Mouse (Mus musculus): Measurements from ENCODE around the gene Rpl31. TPM values are rescaled to one million over a fixed set of nuclear protein-coding genes. Genes with fewer than 3 reads are reported as not detected.

Gene Rpl31
- polyA plus RNA-seq, 1 experiment from 2014 or later: 288 TPM

DNA sequence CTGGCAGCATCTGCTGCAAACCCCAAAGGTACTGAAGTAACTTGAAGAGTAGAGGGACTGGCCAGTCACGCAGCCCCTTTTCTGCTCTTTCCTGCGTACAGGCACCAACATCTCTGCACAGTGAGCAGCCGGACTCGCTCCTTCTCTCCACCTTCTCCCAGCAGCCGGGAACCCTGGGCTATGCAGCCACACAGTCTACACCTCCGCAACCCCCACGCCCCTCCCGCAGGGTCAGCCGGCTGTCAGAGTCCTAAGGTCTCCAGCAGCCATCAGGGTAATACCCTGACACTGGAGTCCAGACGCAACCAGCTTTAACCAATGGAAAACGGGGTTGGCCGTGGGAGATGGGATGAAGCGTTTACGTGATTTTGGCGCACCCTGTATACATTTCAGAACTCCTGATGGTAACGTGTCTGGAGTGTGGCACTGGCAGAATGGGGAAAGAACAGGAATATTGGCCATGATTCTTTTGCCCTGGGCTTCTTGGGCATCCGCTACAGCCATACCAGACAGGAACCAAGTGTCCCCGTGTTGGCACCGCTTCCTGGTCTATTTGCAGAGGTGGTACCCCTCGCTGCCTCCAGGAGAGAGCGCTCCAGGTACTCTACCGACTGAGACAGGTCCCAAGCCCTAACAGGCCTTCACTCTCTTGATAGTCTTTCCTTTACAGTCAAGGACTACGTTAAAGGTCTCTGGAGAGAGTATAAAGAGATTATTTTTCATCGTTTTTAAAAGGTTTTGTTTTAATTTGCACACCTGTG is 5.7 kb upstream of the Rpl31 start:
- 0 out of 2 replicates have a peak overlapping the region, but pooled peaks have one; percentile 2 for H3K9ac ChIP-seq (replicated peaks; ENCODE audit: low read depth, low read length)
- WGBS: 35% methylated on average over 24 of the region's 24 CpGs
- no peak for ATAC-seq

DNA sequence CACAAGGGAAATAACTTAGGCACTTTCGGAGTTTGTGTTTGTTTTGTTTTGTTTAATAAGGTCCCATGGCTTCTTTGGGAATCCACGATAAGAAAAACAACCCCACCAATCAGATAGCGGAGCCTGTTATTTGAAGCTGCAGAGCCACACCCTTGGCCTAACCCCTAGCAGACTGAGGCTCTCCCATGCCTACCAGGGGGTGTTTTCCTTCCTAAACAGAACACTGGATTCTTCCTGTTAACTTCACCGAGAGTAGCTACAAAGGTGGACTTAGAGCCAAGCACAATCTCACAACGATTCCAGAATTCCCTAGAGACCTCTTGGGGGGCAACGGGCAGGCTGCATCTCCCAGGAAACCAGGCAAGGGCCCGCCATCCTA is 5.1 kb upstream of the Rpl31 start:
- H3K4me3 ChIP-seq (replicated peaks; ENCODE audit: low read length): no peak overlapping the region
- 62% methylated on average over 7 of the region's 7 CpGs for WGBS

More for the DNA sequence above, 5.7 kb upstream of the Rpl31 start:
- Histone ChIP-seq H3K27me3 (replicated peaks; ENCODE audit: control insufficient read depth, insufficient read depth, low read length) (no peaks in the 10 kb centered on the region), H3K9me3 (ENCODE audit: control insufficient read depth, low read length) (no peaks in the 10 kb centered on the region), H3K4me1 (replicated peaks; ENCODE audit: control insufficient read depth, insufficient read depth, low read length) (peaks cover 2% of the 10 kb centered on the region), H3K27ac (ENCODE audit: low read length) (no peak overlapping the region), H3K4me3 (replicated peaks; ENCODE audit: low read length) (peak overlapping the region; percentile 10; the same call in 1 of the 2 replicates), H3K4me2 (ENCODE audit: low read length) (peak overlapping the region; percentile 39), H3K36me3 (ENCODE audit: control insufficient read depth, insufficient read depth) (no peaks in the 10 kb centered on the region)

DNA sequence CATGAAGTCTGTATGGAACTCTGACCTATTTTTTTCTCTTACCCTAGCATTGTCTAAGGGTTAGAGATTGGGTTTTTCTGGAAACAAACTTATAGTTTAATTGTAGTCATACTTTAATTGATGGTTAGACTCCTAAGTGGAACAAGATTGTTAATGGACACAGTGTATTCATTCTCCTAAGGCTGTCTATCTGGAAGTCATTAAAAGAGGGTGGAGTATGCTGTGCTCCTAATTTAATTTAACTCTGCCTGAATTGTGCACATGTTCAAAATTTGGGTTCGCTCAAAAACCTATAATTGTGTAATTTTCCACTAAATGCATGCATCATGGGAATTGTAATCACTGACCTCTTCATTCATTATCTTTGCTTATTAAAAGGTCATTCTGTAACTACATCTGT is 2.1 kb upstream of the Rpl31 start:
- ATAC-seq: no peak
- WGBS: 87% methylated on average over 1 of the region's 1 CpGs
- no peaks in the 10 kb centered on the region for H3K9me3 ChIP-seq (ENCODE audit: control insufficient read depth, low read length)
- H3K36me3 ChIP-seq (ENCODE audit: control insufficient read depth, insufficient read depth): peaks cover 4% of the 10 kb centered on the region; the same call in 1 of the 2 replicates
- H3K27me3 ChIP-seq (replicated peaks; ENCODE audit: control insufficient read depth, insufficient read depth, low read length): no peaks in the 10 kb centered on the region
- no peak overlapping the region for H3K4me3 ChIP-seq (replicated peaks; ENCODE audit: low read length)
- no peak overlapping the region for H3K4me2 ChIP-seq (ENCODE audit: low read length)
- H3K27ac ChIP-seq (ENCODE audit: low read length): no peak overlapping the region
- H3K4me1 ChIP-seq (replicated peaks; ENCODE audit: control insufficient read depth, insufficient read depth, low read length): peaks cover 17% of the 10 kb centered on the region
- H3K9ac ChIP-seq (replicated peaks; ENCODE audit: low read depth, low read length): no peak overlapping the region

More for the DNA sequence above, 5.1 kb upstream of the Rpl31 start:
- Histone ChIP-seq H3K27me3 (replicated peaks; ENCODE audit: control insufficient read depth, insufficient read depth, low read length) (no peaks in the 10 kb centered on the region), H3K27ac (ENCODE audit: low read length) (no peak overlapping the region), H3K9me3 (ENCODE audit: control insufficient read depth, low read length) (no peaks in the 10 kb centered on the region), H3K4me1 (replicated peaks; ENCODE audit: control insufficient read depth, insufficient read depth, low read length) (peaks cover 5% of the 10 kb centered on the region), H3K4me2 (ENCODE audit: low read length) (no peak overlapping the region), H3K36me3 (ENCODE audit: control insufficient read depth, insufficient read depth) (no peaks in the 10 kb centered on the region), H3K9ac (replicated peaks; ENCODE audit: low read depth, low read length) (no peak overlapping the region)
- no peak for ATAC-seq

DNA sequence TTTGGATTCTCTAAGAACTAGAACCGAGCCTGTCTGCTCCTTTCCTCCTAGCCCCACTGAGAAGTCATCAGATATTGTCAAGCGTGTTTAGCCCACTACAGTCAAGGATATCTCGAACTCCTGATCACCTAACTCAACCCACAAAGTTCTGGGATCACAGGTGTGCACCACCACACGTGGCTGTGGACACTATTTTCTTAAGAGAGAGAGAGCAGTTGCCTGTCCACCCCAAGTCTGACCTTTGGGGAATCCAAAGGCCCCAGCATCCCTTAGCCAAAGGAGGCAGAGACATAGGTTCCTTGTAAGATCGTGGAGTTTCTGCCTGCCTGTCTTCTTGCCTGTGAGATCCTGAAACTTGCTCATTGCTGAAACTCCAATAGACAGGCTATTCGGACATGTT is 597 bp upstream of the Rpl31 start:
- Histone ChIP-seq H3K9ac (replicated peaks; ENCODE audit: low read depth, low read length) (peak overlapping the region; percentile 66), H3K4me1 (replicated peaks; ENCODE audit: control insufficient read depth, insufficient read depth, low read length) (peaks cover 17% of the 10 kb centered on the region), H3K4me3 (replicated peaks; ENCODE audit: low read length) (peak overlapping the region; percentile 70), H3K36me3 (ENCODE audit: control insufficient read depth, insufficient read depth) (peaks cover 12% of the 10 kb centered on the region), H3K4me2 (ENCODE audit: low read length) (peak overlapping the region; percentile 77), H3K9me3 (ENCODE audit: control insufficient read depth, low read length) (no peaks in the 10 kb centered on the region), H3K27ac (ENCODE audit: low read length) (peak overlapping the region; percentile 72), H3K27me3 (replicated peaks; ENCODE audit: control insufficient read depth, insufficient read depth, low read length) (no peaks in the 10 kb centered on the region)
- 26% methylated on average over 6 of the region's 6 CpGs for WGBS
- peak; percentile 10 for ATAC-seq

DNA sequence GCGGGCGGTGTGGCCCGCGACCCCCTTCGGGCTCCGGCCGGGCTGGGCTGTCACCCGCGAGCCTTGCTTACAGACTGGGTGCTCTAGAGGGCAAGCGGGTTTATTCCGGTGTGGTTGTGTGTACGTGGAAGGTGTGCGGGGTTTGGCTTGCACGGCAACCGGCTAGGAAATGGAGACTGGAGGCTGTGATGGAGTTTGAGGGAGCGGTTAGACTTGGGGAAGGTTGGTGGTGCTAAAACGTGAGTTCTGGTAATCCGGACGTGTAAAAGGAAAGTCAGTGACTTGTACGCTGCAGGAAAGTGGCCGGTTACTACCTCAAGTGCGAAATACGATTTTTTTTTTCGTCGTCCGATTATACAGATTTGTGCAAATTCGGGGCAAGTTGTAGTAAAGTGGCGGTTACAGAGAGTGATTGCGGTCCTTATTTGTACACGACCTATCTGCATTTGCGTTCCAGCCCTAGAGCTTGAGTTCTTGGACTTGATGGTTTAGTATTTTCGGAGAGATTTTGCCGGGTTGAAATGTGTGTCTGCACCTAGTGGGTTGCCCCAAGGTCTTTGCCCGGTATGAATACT is 712 bp downstream of the Rpl31 start:
- ATAC-seq: peak; percentile 29

DNA sequence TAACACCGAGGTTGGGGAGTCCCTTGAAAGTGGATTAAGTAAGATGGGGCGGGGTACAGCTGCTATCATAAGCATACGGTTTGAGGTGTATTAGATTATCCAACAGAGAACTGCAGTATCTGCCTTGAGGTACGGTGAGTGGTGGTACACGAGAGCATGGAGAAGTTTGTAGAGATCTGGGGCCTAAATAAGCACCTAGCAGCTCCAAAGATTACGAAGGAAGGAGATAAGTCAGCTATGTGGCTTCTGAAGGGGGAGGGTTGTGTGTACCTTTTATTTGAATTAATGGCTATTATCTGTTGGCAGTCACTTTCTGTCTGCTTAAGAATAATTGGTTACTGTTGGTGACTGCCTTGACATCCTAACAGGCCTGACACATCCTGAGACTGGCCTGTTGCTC is 2.8 kb downstream of the Rpl31 start:
- no peaks in the 10 kb centered on the region for H3K9me3 ChIP-seq (ENCODE audit: control insufficient read depth, low read length)
- no peak overlapping the region for H3K27ac ChIP-seq (ENCODE audit: low read length)
- no peaks in the 10 kb centered on the region for H3K27me3 ChIP-seq (replicated peaks; ENCODE audit: control insufficient read depth, insufficient read depth, low read length)
- ATAC-seq: no peak
- H3K4me1 ChIP-seq (replicated peaks; ENCODE audit: control insufficient read depth, insufficient read depth, low read length): peaks cover 17% of the 10 kb centered on the region
- H3K4me3 ChIP-seq (replicated peaks; ENCODE audit: low read length): no peak overlapping the region
- H3K36me3 ChIP-seq (ENCODE audit: control insufficient read depth, insufficient read depth): peaks cover 21% of the 10 kb centered on the region
- WGBS: 90% methylated on average over 6 of the region's 6 CpGs
- no peak overlapping the region for H3K4me2 ChIP-seq (ENCODE audit: low read length)
- no peak overlapping the region for H3K9ac ChIP-seq (replicated peaks; ENCODE audit: low read depth, low read length)

More for the DNA sequence above, 712 bp downstream of the Rpl31 start:
- peak overlapping the region; percentile 84 for H3K27ac ChIP-seq (ENCODE audit: low read length)
- no peaks in the 10 kb centered on the region for H3K9me3 ChIP-seq (ENCODE audit: control insufficient read depth, low read length)
- peak overlapping the region; percentile 70 for H3K4me3 ChIP-seq (replicated peaks; ENCODE audit: low read length)
- no peaks in the 10 kb centered on the region for H3K27me3 ChIP-seq (replicated peaks; ENCODE audit: control insufficient read depth, insufficient read depth, low read length)
- under 1% methylated on average over 34 of the region's 34 CpGs for WGBS
- H3K36me3 ChIP-seq (ENCODE audit: control insufficient read depth, insufficient read depth): peaks cover 18% of the 10 kb centered on the region
- H3K9ac ChIP-seq (replicated peaks; ENCODE audit: low read depth, low read length): peak overlapping the region; percentile 77
- peaks cover 17% of the 10 kb centered on the region for H3K4me1 ChIP-seq (replicated peaks; ENCODE audit: control insufficient read depth, insufficient read depth, low read length)
- H3K4me2 ChIP-seq (ENCODE audit: low read length): peak overlapping the region; percentile 90

DNA sequence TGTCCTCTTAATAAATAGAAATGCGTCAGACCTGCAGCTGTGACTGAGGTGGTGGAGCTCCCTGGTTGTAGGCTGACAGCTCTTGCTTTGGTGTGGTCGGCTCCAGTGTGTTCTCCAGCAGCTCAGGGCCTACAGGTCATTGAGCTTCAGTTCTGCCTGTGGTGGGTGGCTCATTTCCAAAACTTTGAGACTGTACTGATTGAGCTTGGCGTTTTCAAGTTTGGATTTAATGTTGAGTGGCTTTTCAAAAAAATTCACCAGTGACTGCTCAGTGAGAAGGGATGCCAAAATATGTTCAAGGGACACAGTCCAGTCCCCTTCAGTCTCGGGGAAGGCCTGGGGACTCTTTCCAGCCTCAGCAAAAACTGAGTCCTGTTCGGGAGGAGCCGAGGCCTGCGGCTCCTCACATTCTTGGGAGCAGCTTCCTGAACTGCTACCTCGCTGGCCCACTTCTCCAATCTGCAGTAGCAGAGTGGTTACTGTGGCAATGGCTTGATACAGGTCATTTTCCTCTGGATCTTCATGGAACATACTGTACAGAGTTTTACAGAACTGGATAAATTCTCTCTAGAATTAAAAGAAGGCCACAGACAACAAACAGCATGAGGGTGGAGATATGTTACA is 4.7 kb downstream of the Rpl31 start:
- H3K36me3 ChIP-seq (ENCODE audit: control insufficient read depth, insufficient read depth): peaks cover 25% of the 10 kb centered on the region
- H3K27ac ChIP-seq (ENCODE audit: low read length): no peak overlapping the region
- no peaks in the 10 kb centered on the region for H3K9me3 ChIP-seq (ENCODE audit: control insufficient read depth, low read length)
- no peak overlapping the region for H3K4me2 ChIP-seq (ENCODE audit: low read length)
- H3K4me1 ChIP-seq (replicated peaks; ENCODE audit: control insufficient read depth, insufficient read depth, low read length): peaks cover 12% of the 10 kb centered on the region
- H3K4me3 ChIP-seq (replicated peaks; ENCODE audit: low read length): no peak overlapping the region
- no peak for ATAC-seq
- H3K27me3 ChIP-seq (replicated peaks; ENCODE audit: control insufficient read depth, insufficient read depth, low read length): no peaks in the 10 kb centered on the region
- H3K9ac ChIP-seq (replicated peaks; ENCODE audit: low read depth, low read length): no peak overlapping the region
- 76% methylated on average over 8 of the region's 8 CpGs for WGBS

DNA sequence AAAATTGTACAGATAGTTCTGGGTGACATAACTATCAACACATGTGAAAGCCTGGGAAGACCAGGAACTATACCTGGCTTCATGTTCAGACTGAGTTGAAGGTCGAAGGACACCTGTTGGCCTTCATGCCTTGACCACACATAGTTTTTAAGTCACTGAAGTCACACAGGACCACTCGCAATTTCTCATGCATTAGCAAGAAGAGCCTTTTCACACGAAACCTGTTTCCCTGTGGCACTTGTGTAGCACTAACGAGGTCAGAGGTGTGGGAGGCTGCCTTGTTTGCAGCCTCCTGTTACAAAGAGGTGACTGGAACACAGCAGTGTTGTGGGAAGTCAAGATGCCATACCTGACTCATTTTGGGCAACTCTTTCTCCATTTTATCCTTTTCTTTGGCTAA is 5.7 kb downstream of the Rpl31 start:
- peaks cover 25% of the 10 kb centered on the region for H3K36me3 ChIP-seq (ENCODE audit: control insufficient read depth, insufficient read depth)
- H3K9me3 ChIP-seq (ENCODE audit: control insufficient read depth, low read length): no peaks in the 10 kb centered on the region
- peaks cover 12% of the 10 kb centered on the region for H3K4me1 ChIP-seq (replicated peaks; ENCODE audit: control insufficient read depth, insufficient read depth, low read length)
- H3K27me3 ChIP-seq (replicated peaks; ENCODE audit: control insufficient read depth, insufficient read depth, low read length): no peaks in the 10 kb centered on the region
- H3K4me2 ChIP-seq (ENCODE audit: low read length): no peak overlapping the region
- H3K27ac ChIP-seq (ENCODE audit: low read length): no peak overlapping the region
- H3K4me3 ChIP-seq (replicated peaks; ENCODE audit: low read length): no peak overlapping the region
- H3K9ac ChIP-seq (replicated peaks; ENCODE audit: low read depth, low read length): no peak overlapping the region
- no peak for ATAC-seq
- 47% methylated on average over 4 of the region's 4 CpGs for WGBS

DNA sequence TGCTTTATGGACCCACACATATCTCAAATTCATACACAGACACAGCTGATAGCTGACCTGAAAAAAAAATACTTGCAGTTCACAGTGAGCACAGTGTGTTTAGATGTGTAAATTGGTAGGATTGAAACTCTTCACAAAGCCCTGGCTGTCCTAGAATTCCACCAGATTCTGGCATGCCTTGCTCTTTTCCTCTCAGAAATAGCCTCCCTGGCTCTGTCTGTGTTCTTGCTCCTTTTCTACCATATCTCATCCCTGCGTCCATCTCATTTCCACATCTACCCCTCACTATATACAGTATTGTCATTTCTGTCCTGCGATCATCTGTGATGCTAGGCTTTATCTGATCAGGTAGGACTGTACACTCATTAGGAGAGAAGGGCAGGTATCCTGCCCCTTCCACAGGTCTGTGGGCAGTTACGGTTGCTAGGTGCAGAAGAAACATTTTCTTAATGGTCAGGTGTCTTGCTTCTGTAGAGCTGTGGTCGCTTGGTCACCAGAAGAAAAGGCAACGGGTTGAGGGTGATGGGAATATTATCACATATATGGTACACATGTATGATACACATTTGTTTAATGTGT is 6.7 kb downstream of the Rpl31 start:
- Histone ChIP-seq H3K9ac (replicated peaks; ENCODE audit: low read depth, low read length) (no peak overlapping the region), H3K4me1 (replicated peaks; ENCODE audit: control insufficient read depth, insufficient read depth, low read length) (peaks cover 4% of the 10 kb centered on the region), H3K27me3 (replicated peaks; ENCODE audit: control insufficient read depth, insufficient read depth, low read length) (no peaks in the 10 kb centered on the region), H3K36me3 (ENCODE audit: control insufficient read depth, insufficient read depth) (peaks cover 25% of the 10 kb centered on the region), H3K9me3 (ENCODE audit: control insufficient read depth, low read length) (no peaks in the 10 kb centered on the region), H3K27ac (ENCODE audit: low read length) (no peak overlapping the region), H3K4me2 (ENCODE audit: low read length) (no peak overlapping the region), H3K4me3 (replicated peaks; ENCODE audit: low read length) (no peak overlapping the region)
- ATAC-seq: no peak
- 83% methylated on average over 5 of the region's 5 CpGs for WGBS

Measured in forebrain, embryonic 16.5 days (tissue).